Mouse (Mus musculus): ENCODE measurements around the gene Ptprr. TPM values are rescaled to one million over a fixed set of nuclear protein-coding genes. Genes with fewer than 3 reads are reported as not detected.

Ptprr gene
- polyA plus RNA-seq, 1 experiment from 2014 or later, result 0.31 TPM

DNA sequence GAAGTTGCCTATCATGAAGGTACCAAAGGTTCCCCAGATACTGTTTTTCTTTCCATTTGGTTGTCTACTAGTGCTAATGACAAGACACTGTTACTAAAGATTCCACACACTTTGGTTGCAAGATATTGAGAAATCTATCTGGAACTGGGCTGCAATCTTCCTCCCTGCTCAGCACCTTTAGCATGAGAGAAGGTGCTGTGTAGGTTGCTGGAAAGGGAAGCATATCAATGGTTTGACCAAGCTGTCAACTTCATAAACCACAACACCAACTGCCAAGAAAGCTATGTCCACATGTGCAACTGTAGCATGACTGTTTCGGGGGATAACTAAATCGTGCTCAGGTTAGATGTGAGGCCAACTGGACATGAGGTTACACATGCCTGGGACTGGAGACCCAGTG lies 103.5 kb downstream of the Ptprr start:
- Histone ChIP-seq H3K9ac (no peak overlapping the region), H3K36me3 (no peaks in the 10 kb centered on the region), H3K4me2 (no peak overlapping the region), H3K27me3 (no peaks in the 10 kb centered on the region), H3K4me1 (replicated peaks) (no peaks in the 10 kb centered on the region), H3K4me3 (no peak overlapping the region), H3K27ac (no peak overlapping the region), H3K9me3 (replicated peaks) (no peaks in the 10 kb centered on the region)
- 80% methylated on average over 2 of the region's 2 CpGs for WGBS
- ATAC-seq (replicated peaks; ENCODE audit: insufficient number of reproducible peaks, insufficient read depth, low FRiP score, low read depth), result no peak

DNA sequence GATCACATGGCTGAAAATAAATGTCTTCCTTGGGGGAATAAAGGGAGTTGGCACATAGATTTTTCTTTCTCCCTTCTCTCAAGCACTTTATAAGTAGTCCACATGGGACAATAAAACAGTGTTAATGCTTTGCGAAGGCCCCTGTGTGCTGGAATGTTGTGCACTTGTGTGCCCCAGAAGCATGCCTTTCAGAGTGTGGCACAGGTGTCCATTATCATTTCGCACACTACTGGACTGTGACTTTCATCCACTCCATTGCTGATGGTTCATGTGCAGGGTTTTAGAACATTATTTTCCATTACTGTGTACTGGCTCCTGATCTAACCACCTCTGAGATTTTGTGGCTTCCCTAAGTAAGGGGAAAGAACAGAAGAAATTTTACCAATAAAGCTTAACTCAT lies 105.8 kb downstream of the Ptprr start:
- H3K9ac ChIP-seq, result no peak overlapping the region
- H3K4me3 ChIP-seq, result no peak overlapping the region
- no peaks in the 10 kb centered on the region for H3K27me3 ChIP-seq
- H3K4me2 ChIP-seq, result no peak overlapping the region
- H3K27ac ChIP-seq, result no peak overlapping the region
- H3K4me1 ChIP-seq (replicated peaks), result no peaks in the 10 kb centered on the region
- 83% methylated on average over 2 of the region's 2 CpGs for WGBS
- H3K36me3 ChIP-seq, result no peaks in the 10 kb centered on the region
- H3K9me3 ChIP-seq (replicated peaks), result no peaks in the 10 kb centered on the region
- ATAC-seq (replicated peaks; ENCODE audit: insufficient number of reproducible peaks, insufficient read depth, low FRiP score, low read depth), result no peak

GRCm38 (mm10) chr10:116125364-116125763 lies 107.4 kb downstream of the Ptprr start:
- 58% methylated on average over 5 of the region's 5 CpGs for WGBS

DNA sequence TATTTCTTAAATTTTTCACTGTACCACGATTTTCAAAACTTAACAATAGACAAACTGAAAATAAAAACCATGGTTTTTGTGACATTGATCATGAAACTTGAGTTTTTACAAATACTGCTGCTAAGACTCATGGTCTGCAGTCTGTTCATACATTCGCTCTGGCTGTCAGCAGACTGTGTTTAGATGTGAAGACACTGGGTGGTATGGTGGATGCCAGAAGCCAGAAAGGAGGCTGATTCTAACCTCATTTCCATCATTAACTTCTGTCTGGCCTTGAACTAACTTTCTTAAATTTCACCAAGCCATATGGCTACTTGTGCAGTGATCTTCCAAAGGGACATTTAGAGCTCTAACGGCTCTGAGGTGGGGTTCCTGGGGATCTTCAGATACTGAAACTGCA lies 112.4 kb downstream of the Ptprr start:
- WGBS, result 77% methylated on average over 3 of the region's 3 CpGs
- no peaks in the 10 kb centered on the region for H3K9me3 ChIP-seq (replicated peaks)
- no peaks in the 10 kb centered on the region for H3K36me3 ChIP-seq
- no peaks in the 10 kb centered on the region for H3K27me3 ChIP-seq
- H3K4me3 ChIP-seq, result no peak overlapping the region
- no peak overlapping the region for H3K9ac ChIP-seq
- ATAC-seq (replicated peaks; ENCODE audit: insufficient number of reproducible peaks, insufficient read depth, low FRiP score, low read depth), result no peak
- H3K4me1 ChIP-seq (replicated peaks), result no peaks in the 10 kb centered on the region
- H3K4me2 ChIP-seq, result no peak overlapping the region
- no peak overlapping the region for H3K27ac ChIP-seq

More at GRCm38 (mm10) chr10:116125364-116125763, 107.4 kb downstream of the Ptprr start:
- no peak for ATAC-seq (replicated peaks; ENCODE audit: insufficient number of reproducible peaks, insufficient read depth, low FRiP score, low read depth)
- Histone ChIP-seq H3K36me3 (no peaks in the 10 kb centered on the region), H3K4me2 (no peak overlapping the region), H3K4me1 (replicated peaks) (no peaks in the 10 kb centered on the region), H3K9ac (no peak overlapping the region), H3K27ac (no peak overlapping the region), H3K9me3 (replicated peaks) (no peaks in the 10 kb centered on the region), H3K4me3 (no peak overlapping the region), H3K27me3 (no peaks in the 10 kb centered on the region)

DNA sequence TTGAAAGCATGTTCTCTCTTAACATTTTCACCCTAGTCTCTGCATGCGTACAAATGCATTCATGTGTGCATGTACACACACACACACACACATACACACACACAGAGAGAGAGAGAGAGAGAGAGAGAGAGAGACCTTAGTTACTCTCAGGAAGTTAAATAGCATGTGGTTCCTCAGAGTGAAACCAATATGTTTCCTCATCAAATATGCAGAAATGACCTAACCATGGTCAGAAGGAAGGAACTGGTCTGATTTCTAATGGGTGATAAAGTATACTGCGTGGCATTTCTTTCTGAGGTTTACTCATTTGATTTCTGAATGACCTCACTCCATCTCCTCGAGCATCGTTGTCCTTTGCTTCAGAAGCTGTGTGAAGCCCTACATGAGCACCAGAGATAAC lies 113.2 kb downstream of the Ptprr start:
- Histone ChIP-seq H3K27me3 (no peaks in the 10 kb centered on the region), H3K4me3 (no peak overlapping the region), H3K4me1 (replicated peaks) (no peaks in the 10 kb centered on the region), H3K36me3 (no peaks in the 10 kb centered on the region), H3K9me3 (replicated peaks) (no peaks in the 10 kb centered on the region), H3K9ac (no peak overlapping the region), H3K27ac (no peak overlapping the region), H3K4me2 (no peak overlapping the region)
- no peak for ATAC-seq (replicated peaks; ENCODE audit: insufficient number of reproducible peaks, insufficient read depth, low FRiP score, low read depth)
- WGBS, result 70% methylated on average over 4 of the region's 4 CpGs

DNA sequence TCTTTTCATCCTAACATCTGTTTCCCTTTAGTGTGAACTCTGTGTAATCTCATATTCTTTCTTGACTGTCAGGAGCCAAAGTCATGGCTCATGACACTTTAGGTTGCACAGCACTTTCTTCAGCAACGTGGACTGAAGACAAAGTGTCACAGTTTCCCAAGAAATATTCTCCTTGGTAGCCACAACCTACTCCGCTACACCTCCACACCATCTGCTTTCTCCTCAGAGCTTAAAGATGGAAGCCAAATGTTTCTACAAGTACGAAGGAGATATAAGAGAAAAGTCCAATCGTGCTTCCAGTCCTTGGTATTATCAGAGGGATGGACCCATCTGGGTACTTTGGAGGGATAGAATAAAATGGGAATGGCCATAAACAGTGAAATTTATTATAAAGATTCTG lies 114.2 kb downstream of the Ptprr start:
- Histone ChIP-seq H3K4me3 (no peak overlapping the region), H3K4me1 (replicated peaks) (no peaks in the 10 kb centered on the region), H3K9me3 (replicated peaks) (no peaks in the 10 kb centered on the region), H3K27ac (no peak overlapping the region), H3K4me2 (no peak overlapping the region), H3K36me3 (no peaks in the 10 kb centered on the region), H3K27me3 (no peaks in the 10 kb centered on the region), H3K9ac (no peak overlapping the region)
- 71% methylated on average over 4 of the region's 4 CpGs for WGBS
- no peak for ATAC-seq (replicated peaks; ENCODE audit: insufficient number of reproducible peaks, insufficient read depth, low FRiP score, low read depth)

GRCm38 (mm10) chr10:116135187-116135586 lies 117.2 kb downstream of the Ptprr start:
- H3K9ac ChIP-seq, result no peak overlapping the region
- no peak overlapping the region for H3K27ac ChIP-seq
- no peak for ATAC-seq (replicated peaks; ENCODE audit: insufficient number of reproducible peaks, insufficient read depth, low FRiP score, low read depth)

GRCm38 (mm10) chr10:116140226-116140625 lies 122.2 kb downstream of the Ptprr start:
- no peak for ATAC-seq (replicated peaks; ENCODE audit: insufficient number of reproducible peaks, insufficient read depth, low FRiP score, low read depth)
- H3K27ac ChIP-seq, result no peak overlapping the region
- no peak overlapping the region for H3K9ac ChIP-seq
- WGBS, result 83% methylated on average over 8 of the region's 8 CpGs
- no peak overlapping the region for H3K4me3 ChIP-seq
- no peak overlapping the region for H3K4me2 ChIP-seq
- no peaks in the 10 kb centered on the region for H3K36me3 ChIP-seq
- no peaks in the 10 kb centered on the region for H3K27me3 ChIP-seq
- no peaks in the 10 kb centered on the region for H3K4me1 ChIP-seq (replicated peaks)
- H3K9me3 ChIP-seq (replicated peaks), result no peaks in the 10 kb centered on the region

More at GRCm38 (mm10) chr10:116135187-116135586, 117.2 kb downstream of the Ptprr start:
- Histone ChIP-seq H3K36me3 (no peaks in the 10 kb centered on the region), H3K4me1 (replicated peaks) (no peaks in the 10 kb centered on the region), H3K27me3 (no peaks in the 10 kb centered on the region), H3K9me3 (replicated peaks) (no peaks in the 10 kb centered on the region), H3K4me3 (no peak overlapping the region), H3K4me2 (no peak overlapping the region)
- WGBS, result 74% methylated on average over 2 of the region's 2 CpGs

GRCm38 (mm10) chr10:116143684-116144083 lies 125.7 kb downstream of the Ptprr start:
- WGBS, result 83% methylated on average over 10 of the region's 10 CpGs

DNA sequence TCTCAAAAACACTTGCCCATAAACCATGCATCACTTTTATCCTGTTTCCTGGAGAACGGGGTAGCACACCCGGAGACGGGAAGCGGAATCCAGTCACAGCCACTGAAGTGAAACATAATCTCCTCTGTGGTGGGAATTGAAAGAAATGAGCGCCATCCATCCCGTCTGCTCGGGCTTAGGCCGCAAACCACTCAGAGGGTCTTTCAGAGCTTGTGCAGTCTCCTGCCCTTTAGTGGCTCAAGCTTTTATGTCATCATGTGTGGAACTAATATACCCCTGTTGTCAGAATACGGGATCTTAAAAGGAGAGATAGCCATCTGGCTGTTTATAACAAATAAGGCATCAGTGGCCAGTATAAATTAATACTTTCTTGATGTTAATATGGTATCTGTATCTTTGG lies 128.1 kb downstream of the Ptprr start:
- no peak overlapping the region for H3K4me2 ChIP-seq
- no peaks in the 10 kb centered on the region for H3K27me3 ChIP-seq
- no peaks in the 10 kb centered on the region for H3K36me3 ChIP-seq
- H3K4me1 ChIP-seq (replicated peaks), result no peaks in the 10 kb centered on the region
- H3K9ac ChIP-seq, result no peak overlapping the region
- WGBS, result 75% methylated on average over 9 of the region's 9 CpGs
- no peak for ATAC-seq (replicated peaks; ENCODE audit: insufficient number of reproducible peaks, insufficient read depth, low FRiP score, low read depth)
- H3K4me3 ChIP-seq, result no peak overlapping the region
- H3K27ac ChIP-seq, result no peak overlapping the region
- H3K9me3 ChIP-seq (replicated peaks), result no peaks in the 10 kb centered on the region

More at GRCm38 (mm10) chr10:116143684-116144083, 125.7 kb downstream of the Ptprr start:
- H3K9ac ChIP-seq, result no peak overlapping the region
- H3K4me1 ChIP-seq (replicated peaks), result no peaks in the 10 kb centered on the region
- no peaks in the 10 kb centered on the region for H3K27me3 ChIP-seq
- H3K27ac ChIP-seq, result no peak overlapping the region
- H3K4me3 ChIP-seq, result no peak overlapping the region
- H3K36me3 ChIP-seq, result no peaks in the 10 kb centered on the region
- ATAC-seq (replicated peaks; ENCODE audit: insufficient number of reproducible peaks, insufficient read depth, low FRiP score, low read depth), result no peak
- no peak overlapping the region for H3K4me2 ChIP-seq
- H3K9me3 ChIP-seq (replicated peaks), result no peaks in the 10 kb centered on the region

DNA sequence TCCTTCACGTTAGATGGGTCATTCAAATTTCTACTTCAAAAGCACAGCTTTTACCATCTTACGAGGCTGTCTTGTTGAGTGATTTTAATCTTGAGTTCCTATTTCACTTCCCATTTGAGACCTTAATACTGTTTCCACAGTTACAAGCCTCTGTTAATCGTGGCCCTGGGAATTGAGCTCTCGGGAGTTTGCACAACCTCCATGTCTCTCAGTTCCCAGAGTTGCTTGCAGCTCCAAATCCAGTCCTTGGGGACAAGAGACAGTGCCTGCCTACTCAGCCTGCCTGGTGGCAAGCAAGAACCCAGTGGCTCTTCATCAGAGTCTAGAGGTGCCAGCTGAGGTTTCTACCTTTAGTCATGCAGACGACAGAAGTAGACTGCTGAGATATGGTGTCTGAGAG lies 136.7 kb downstream of the Ptprr start:
- Histone ChIP-seq H3K4me2 (no peak overlapping the region), H3K27me3 (no peaks in the 10 kb centered on the region), H3K9me3 (replicated peaks) (no peaks in the 10 kb centered on the region), H3K4me3 (no peak overlapping the region), H3K27ac (no peak overlapping the region), H3K9ac (no peak overlapping the region), H3K4me1 (replicated peaks) (no peaks in the 10 kb centered on the region), H3K36me3 (no peaks in the 10 kb centered on the region)
- no peak for ATAC-seq (replicated peaks; ENCODE audit: insufficient number of reproducible peaks, insufficient read depth, low FRiP score, low read depth)
- 75% methylated on average over 5 of the region's 5 CpGs for WGBS

- H3K4me1 ChIP-seq (replicated peaks), result no peaks in the 10 kb centered on the region
- ATAC-seq (replicated peaks; ENCODE audit: insufficient number of reproducible peaks, insufficient read depth, low FRiP score, low read depth), result no peak
- H3K4me3 ChIP-seq, result no peak overlapping the region
- H3K36me3 ChIP-seq, result no peaks in the 10 kb centered on the region
- no peaks in the 10 kb centered on the region for H3K27me3 ChIP-seq
- H3K27ac ChIP-seq, result no peak overlapping the region
- H3K4me2 ChIP-seq, result no peak overlapping the region
- no peaks in the 10 kb centered on the region for H3K9me3 ChIP-seq (replicated peaks)
- WGBS, result 61% methylated on average over 1 of the region's 1 CpGs
- no peak overlapping the region for H3K9ac ChIP-seq
Measured at GRCm38 (mm10) chr10:116156699-116157098, 138.7 kb downstream of the Ptprr start.

Measured in heart, embryonic 15.5 days (tissue).